Mouse (Mus musculus): Measurements from ENCODE around the gene Gm9573.

GRCm38 (mm10) chr17:35570836-35571235 lies 55.6 kb downstream of the Gm9573 start:
- TF ChIP-seq CTCF (IDR thresholded peaks at IDR 0.05; ENCODE audit: borderline replicate concordance, insufficient read depth, low read depth, low read length) (no peak), POLR2A (IDR thresholded peaks at IDR 0.05; ENCODE audit: borderline replicate concordance, insufficient read depth, low read length) (no peak)

Measured in cerebellum, adult 2 months (tissue).